Mouse (Mus musculus) olfactory bulb, adult 2 months (tissue): ENCODE data around the gene App.

ENCODE experiments used
- CTCF ChIP-seq: fragments of 200-500 bp; IDR thresholded peaks from 2 replicates; pipeline ENCODE4 v1.5.1; 2012; ENCODE audit warnings: low read depth, mild to moderate bottlenecking, low read length, moderate library complexity; ENCODE audit not compliant: insufficient read depth
- POLR2A ChIP-seq: fragments of 200-500 bp; IDR thresholded peaks from 2 replicates; pipeline ENCODE4 v1.6.1; 2012; ENCODE audit warnings: mild to moderate bottlenecking, low read depth, low read length, moderate library complexity; ENCODE audit not compliant: insufficient read depth

DNA sequence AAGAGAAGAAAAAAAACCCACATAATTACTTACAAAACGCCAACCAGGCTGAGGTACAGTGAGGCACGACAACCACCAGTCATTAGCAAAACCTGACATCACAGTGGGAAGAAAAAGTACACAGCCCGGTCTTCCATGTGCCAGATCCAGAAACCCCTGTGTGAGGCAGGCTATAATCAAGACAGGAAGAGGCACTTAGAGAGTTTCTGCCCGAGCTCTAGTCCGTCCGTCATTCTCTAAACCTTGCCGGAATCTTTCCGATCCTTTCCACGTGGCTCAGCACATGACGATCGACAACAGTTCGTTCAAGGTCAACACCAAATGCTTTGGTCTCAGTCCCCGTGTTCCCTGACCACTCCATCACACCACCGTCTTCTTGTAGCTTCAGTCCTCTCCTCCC is 82.6 kb downstream of the App start:
- TF ChIP-seq CTCF (no peak), POLR2A (no peak)
